Mouse (Mus musculus) olfactory bulb, adult 2 months (tissue): ENCODE results near the gene Cfap57.

Experiments used
- CTCF ChIP-seq: fragments of 200-500 bp; IDR thresholded peaks from 2 replicates; pipeline ENCODE4 v1.5.1; 2012; ENCODE audit warnings: low read depth, mild to moderate bottlenecking, low read length, moderate library complexity; ENCODE audit not compliant: insufficient read depth
- POLR2A ChIP-seq: fragments of 200-500 bp; IDR thresholded peaks from 2 replicates; pipeline ENCODE4 v1.6.1; 2012; ENCODE audit warnings: mild to moderate bottlenecking, low read depth, low read length, moderate library complexity; ENCODE audit not compliant: insufficient read depth

- TF ChIP-seq CTCF = no peak
- no peak for TF ChIP-seq POLR2A
Measured at GRCm38 (mm10) chr4:118542510-118543157, 77.9 kb downstream of the Cfap57 start.
